Mouse (Mus musculus) hindbrain, embryonic 11.5 days (tissue): ENCODE data around the gene Nsun2. TPM values are rescaled to one million over a fixed set of nuclear protein-coding genes. Genes with fewer than 3 reads are reported as not detected.

Experiments used
- ATAC-seq: fragments of 200-750 bp; cut with Nextera tagmentation; 2 replicates; pipeline ENCODE4 v1.8.0; 2017; ENCODE audit warnings: mild to moderate bottlenecking, moderate TSS enrichment, moderate library complexity; ENCODE audit not compliant: low FRiP score
- DNase-seq: peaks from one replicate; pipeline ENCODE4 v3.0.0-alpha.2; 2015; ENCODE audit warnings: low spot score
- H3K27ac ChIP-seq: fragments of 300-500 bp; sonication (generic); 2 replicates; pipeline ENCODE4 v1.5.1; 2014; ENCODE audit warnings: mild to moderate bottlenecking, low read depth, low read length
- H3K27me3 ChIP-seq: fragments of 300-500 bp; sonication (generic); 2 replicates; pipeline ENCODE4 v1.6.1; 2014; ENCODE audit warnings: mild to moderate bottlenecking, low read length, moderate library complexity, mixed read lengths; ENCODE audit not compliant: control insufficient read depth, insufficient read depth
- H3K36me3 ChIP-seq: fragments of 300-500 bp; sonication (generic); 2 replicates; pipeline ENCODE4 v1.6.1; 2014; ENCODE audit warnings: mild to moderate bottlenecking, low read length, moderate library complexity, mixed read lengths; ENCODE audit not compliant: control insufficient read depth, insufficient read depth
- H3K4me1 ChIP-seq: fragments of 300-500 bp; sonication (generic); replicated peaks from 2 replicates; pipeline ENCODE4 v1.6.1; 2014; ENCODE audit warnings: low read length, mixed read lengths; ENCODE audit not compliant: control insufficient read depth, insufficient read depth
- H3K4me2 ChIP-seq: fragments of 300-500 bp; sonication (generic); replicated peaks from 2 replicates; pipeline ENCODE4 v1.6.1; 2014; ENCODE audit warnings: mild to moderate bottlenecking, low read depth, low read length
- H3K4me3 ChIP-seq: fragments of 300-500 bp; sonication (generic); 2 replicates; pipeline ENCODE4 v1.5.1; 2014; ENCODE audit warnings: low read depth, low read length
- H3K9ac ChIP-seq: fragments of 300-500 bp; sonication (generic); 2 replicates; pipeline ENCODE4 v1.6.1; 2014; ENCODE audit warnings: low read depth, low read length
- H3K9me3 ChIP-seq: fragments of 300-500 bp; sonication (generic); 2 replicates; pipeline ENCODE4 v1.6.1; 2016; ENCODE audit warnings: low read length; ENCODE audit not compliant: control insufficient read depth
- WGBS: fragments of 180-500 bp; shearing (Covaris S2); extraction: QIAGEN DNeasy Blood & Tissue Kit; methylation state at CpG from one replicate; pipeline ENCODE4 v1.1.7; 2014; 5-methylcytosine and 5-hydroxymethylcytosine counted together
- polyA plus RNA-seq: library from polyadenylated mRNA; unstranded; fragments of >200 nt; fragmentation: Nextera tagmentation; extraction: Ambion mirVana; gene quantifications from 2 replicates; pipeline ENCODE4 v1.2.1, GENCODE M21; 2014

Gene Nsun2
- polyA plus RNA-seq, 1 experiment from 2014 or later = 114 TPM

DNA sequence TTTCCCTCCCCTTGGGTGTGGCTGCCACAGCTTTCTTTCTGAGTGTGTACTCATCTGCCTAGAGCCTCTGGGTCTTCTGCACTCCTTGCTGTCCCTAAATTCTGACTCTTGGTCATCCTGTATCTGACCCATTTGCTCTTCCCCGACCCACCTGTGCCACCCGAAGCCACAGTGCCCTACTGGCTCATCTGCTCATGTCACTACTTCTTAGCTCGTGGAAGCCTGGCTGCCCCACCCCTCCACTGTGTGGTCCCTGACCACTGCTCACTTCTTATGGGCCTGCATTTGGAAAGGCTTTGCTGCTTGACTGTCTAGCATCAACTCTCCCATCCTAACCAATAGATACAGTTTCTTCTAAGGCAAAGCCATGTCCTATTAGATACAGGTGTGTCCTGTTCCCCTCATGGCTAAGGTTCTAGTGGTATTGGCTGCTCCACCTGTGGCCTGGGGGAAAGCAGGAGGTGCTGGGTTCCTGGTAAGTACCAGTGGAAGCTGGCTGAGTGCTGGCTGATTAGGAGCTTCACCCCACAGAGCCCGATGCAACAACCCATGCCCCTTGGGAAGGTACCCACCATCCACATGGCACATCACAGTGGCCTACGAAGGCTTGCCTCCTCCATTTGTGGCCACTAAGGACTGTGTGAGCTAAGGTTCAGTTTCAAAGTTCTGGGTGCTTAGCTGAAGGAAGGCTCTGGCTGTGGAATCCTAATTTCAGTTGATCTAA lies 139.8 kb downstream of the Nsun2 start:
- H3K4me2 ChIP-seq = no peak overlapping the region
- H3K9ac ChIP-seq = no peak overlapping the region
- H3K4me3 ChIP-seq = no peak overlapping the region
- no peak for DNase-seq
- ATAC-seq = no peak
- no peak overlapping the region for H3K27ac ChIP-seq
- H3K36me3 ChIP-seq = no peaks in the 10 kb centered on the region
- H3K4me1 ChIP-seq = no peaks in the 10 kb centered on the region
- no peaks in the 10 kb centered on the region for H3K9me3 ChIP-seq
- 89% methylated on average over 5 of the region's 5 CpGs for WGBS
- no peaks in the 10 kb centered on the region for H3K27me3 ChIP-seq

DNA sequence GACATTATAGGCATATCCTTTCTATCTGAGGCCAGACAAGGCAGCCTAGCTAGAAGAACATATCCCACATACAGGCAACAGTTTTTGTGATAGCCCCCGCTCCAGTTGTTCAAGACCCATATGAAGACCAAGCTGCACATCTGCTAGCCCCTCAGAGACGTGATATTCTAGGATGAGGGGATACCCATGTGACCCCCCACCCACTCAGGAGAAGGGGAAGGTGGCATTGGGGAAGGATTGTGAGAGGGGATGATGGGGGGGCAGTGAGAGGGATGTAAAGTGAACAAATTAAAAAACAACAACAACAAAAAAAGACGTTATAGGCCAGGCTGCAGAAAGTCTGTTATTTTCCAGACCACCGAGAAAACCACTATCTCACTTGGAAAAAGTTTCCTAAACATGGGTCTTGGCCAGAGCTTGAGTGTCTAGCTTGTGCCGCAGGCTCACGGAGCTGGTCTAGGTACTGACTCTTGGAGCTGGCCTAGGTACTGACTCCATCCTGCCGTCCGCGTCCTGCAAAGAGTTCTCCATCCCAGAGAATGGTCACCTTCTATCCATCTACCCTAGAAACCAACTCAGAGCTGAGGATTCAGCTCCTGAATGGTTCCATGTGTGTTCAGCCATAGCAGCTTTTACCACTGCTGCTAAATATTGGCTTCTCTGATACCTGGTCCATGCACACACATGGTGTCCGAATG lies 140.5 kb downstream of the Nsun2 start:
- ATAC-seq (no peak), DNase-seq (no peak)
- Histone ChIP-seq H3K4me3 (no peak overlapping the region), H3K4me2 (no peak overlapping the region), H3K9ac (no peak overlapping the region), H3K27ac (no peak overlapping the region), H3K9me3 (no peaks in the 10 kb centered on the region), H3K27me3 (no peaks in the 10 kb centered on the region), H3K36me3 (no peaks in the 10 kb centered on the region), H3K4me1 (no peaks in the 10 kb centered on the region)
- whole genome bisulfite sequencing = 64% methylated on average over 10 of the region's 10 CpGs

Other genes with a start within 250 kb of the Nsun2 start
- 8.4 and 8.8 TPM in 2 replicates for gene Tent4a, start 871 bp downstream of the Nsun2 start, polyA plus RNA-seq
- gene Srd5a1, start 77.7 kb downstream of the Nsun2 start, polyA plus RNA-seq = 21.5 TPM in 2 replicates
- 14.2 and 16.1 TPM in 2 replicates for gene Ube2ql1, start 206.1 kb downstream of the Nsun2 start, polyA plus RNA-seq